Mouse (Mus musculus): ENCODE results near the gene Srrm4. TPM values are rescaled to one million over a fixed set of nuclear protein-coding genes. Genes with fewer than 3 reads are reported as not detected.

Srrm4 gene
- total RNA-seq, 4 experiments from 2014 or later = 23.7 to 26.4 (median 24.6) TPM

- no peak for DNase-seq (ENCODE audit: low spot score in 2 of 2)
Observed at GRCm38 (mm10) chr5:116491794-116492420, 99.7 kb downstream of the Srrm4 start.

- DNase-seq (ENCODE audit: low spot score in 2 of 2) = no peak
Observed at GRCm38 (mm10) chr5:116490826-116491225, 100.8 kb downstream of the Srrm4 start.

- no peak for DNase-seq (ENCODE audit: low spot score in 2 of 2)
Observed at GRCm38 (mm10) chr5:116489621-116490020, 102.0 kb downstream of the Srrm4 start.

- no peak for DNase-seq (ENCODE audit: low spot score in 2 of 2)
Observed at GRCm38 (mm10) chr5:116486135-116486534, 105.5 kb downstream of the Srrm4 start.

GRCm38 (mm10) chr5:116485069-116485468, 106.5 kb downstream of the Srrm4 start:
- DNase-seq (ENCODE audit: low spot score in 2 of 2) = no peak

GRCm38 (mm10) chr5:116484236-116484635, 107.4 kb downstream of the Srrm4 start:
- no peak for DNase-seq (ENCODE audit: low spot score in 2 of 2)

GRCm38 (mm10) chr5:116478607-116479371, 112.8 kb downstream of the Srrm4 start:
- no peak for DNase-seq (ENCODE audit: low spot score in 2 of 2)

GRCm38 (mm10) chr5:116476006-116476405, 115.6 kb downstream of the Srrm4 start:
- no peak for DNase-seq (ENCODE audit: low spot score in 2 of 2)

- DNase-seq (ENCODE audit: low spot score in 2 of 2) = no peak
Observed at GRCm38 (mm10) chr5:116461354-116462042, 130.1 kb downstream of the Srrm4 start.

- DNase-seq (ENCODE audit: low spot score in 2 of 2) = peak in 1 of 2 experiments; percentile 48
Observed at GRCm38 (mm10) chr5:116459970-116460369, 131.6 kb downstream of the Srrm4 start.

- no peak for DNase-seq (ENCODE audit: low spot score in 2 of 2)
Observed at GRCm38 (mm10) chr5:116457791-116458190, 133.8 kb downstream of the Srrm4 start.

GRCm38 (mm10) chr5:116456796-116457515, 134.7 kb downstream of the Srrm4 start:
- no peak for DNase-seq (ENCODE audit: low spot score in 2 of 2)

GRCm38 (mm10) chr5:116453401-116453851, 138.2 kb downstream of the Srrm4 start:
- DNase-seq (ENCODE audit: low spot score in 2 of 2) = no peak

GRCm38 (mm10) chr5:116450901-116451300, 140.7 kb downstream of the Srrm4 start:
- no peak for DNase-seq (ENCODE audit: low spot score in 2 of 2)

GRCm38 (mm10) chr5:116449522-116450225, 141.9 kb downstream of the Srrm4 start:
- DNase-seq (ENCODE audit: low spot score in 2 of 2) = no peak

GRCm38 (mm10) chr5:116448409-116449191, 143.0 kb downstream of the Srrm4 start:
- no peak for DNase-seq (ENCODE audit: low spot score in 2 of 2)

GRCm38 (mm10) chr5:116447821-116448350, 143.7 kb downstream of the Srrm4 start:
- no peak for DNase-seq (ENCODE audit: low spot score in 2 of 2)

GRCm38 (mm10) chr5:116446552-116446951, 145.1 kb downstream of the Srrm4 start:
- DNase-seq (ENCODE audit: low spot score in 2 of 2) = peak in 1 of 2 experiments; percentile 59

- DNase-seq (ENCODE audit: low spot score in 2 of 2) = no peak
Observed at GRCm38 (mm10) chr5:116445634-116446367, 145.8 kb downstream of the Srrm4 start.
